Mouse (Mus musculus) CH12F3 (cell line): ENCODE data around the gene Zbtb46.

Experiments used
- in situ Hi-C: fragments of 300-500 bp; cut with MboI; formaldehyde crosslinking; loops from 2 replicates; pipeline ENCODE4 v1.14.3; 2020; ENCODE audit warnings: low sequenced_read_pairs

The Zbtb46 gene

GRCm38 (mm10) chr2:181459153-181459672 lies at the start of gene Zbtb46:
TSS of gene Zbtb46 (minus strand) at chr2:181459426.
- in situ Hi-C loops = no loop called here

- in situ Hi-C loops = loop anchor here (5.0 kb wide), 1 partner anchor 96 kb away; no protein-coding TSS in a partner anchor
Observed at GRCm38 (mm10) chr2:181498644-181499043, 39.4 kb upstream of the Zbtb46 start.

- in situ Hi-C loops = loop anchor here (5.0 kb wide), 1 partner anchor 95 kb away; no protein-coding TSS in a partner anchor
Observed at GRCm38 (mm10) chr2:181497548-181497875, 38.3 kb upstream of the Zbtb46 start.

- in situ Hi-C loops = loop anchor here (5.0 kb wide), 1 partner anchor 95 kb away; no protein-coding TSS in a partner anchor
Observed at GRCm38 (mm10) chr2:181496831-181497547, 37.8 kb upstream of the Zbtb46 start, which contains the start of gene Tpd52l2. TSS of gene Tpd52l2 (plus strand) at chr2:181497142.

- in situ Hi-C loops = loop anchor here (5.0 kb wide), 1 partner anchor 94 kb away; no protein-coding TSS in a partner anchor
Observed at GRCm38 (mm10) chr2:181496281-181496680, 37.1 kb upstream of the Zbtb46 start.

- in situ Hi-C loops = loop anchor here (5.0 kb wide), 1 partner anchor 94 kb away; no protein-coding TSS in a partner anchor
Observed at GRCm38 (mm10) chr2:181495845-181496244, 36.6 kb upstream of the Zbtb46 start.

GRCm38 (mm10) chr2:181494266-181494945 lies 35.2 kb upstream of the Zbtb46 start:
- in situ Hi-C loops = no loop called here

- in situ Hi-C loops = no loop called here
Observed at GRCm38 (mm10) chr2:181493156-181493927, 34.1 kb upstream of the Zbtb46 start, which contains the start of gene Abhd16b. TSS of gene Abhd16b (plus strand) at chr2:181493206.

- in situ Hi-C loops = no loop called here
Observed at GRCm38 (mm10) chr2:181492206-181492605, 33.0 kb upstream of the Zbtb46 start.

GRCm38 (mm10) chr2:181491432-181492205 lies 32.4 kb upstream of the Zbtb46 start:
- in situ Hi-C loops = no loop called here

- in situ Hi-C loops = no loop called here
Observed at GRCm38 (mm10) chr2:181487338-181488277, 28.4 kb upstream of the Zbtb46 start.

- in situ Hi-C loops = no loop called here
Observed at GRCm38 (mm10) chr2:181485741-181486140, 26.5 kb upstream of the Zbtb46 start.

- in situ Hi-C loops = no loop called here
Observed at GRCm38 (mm10) chr2:181484456-181485233, 25.4 kb upstream of the Zbtb46 start.

- in situ Hi-C loops = no loop called here
Observed at GRCm38 (mm10) chr2:181483562-181484318, 24.5 kb upstream of the Zbtb46 start.

- in situ Hi-C loops = no loop called here
Observed at GRCm38 (mm10) chr2:181483120-181483519, 23.9 kb upstream of the Zbtb46 start.

GRCm38 (mm10) chr2:181472256-181472827 lies 13.1 kb upstream of the Zbtb46 start:
- in situ Hi-C loops = no loop called here

GRCm38 (mm10) chr2:181471246-181471645 lies 12.0 kb upstream of the Zbtb46 start:
- in situ Hi-C loops = no loop called here
